Mouse (Mus musculus) cerebellum, adult 9-11 months (tissue): ENCODE results near the gene Spag9.

Experiments used
- DNase-seq: peaks from one replicate; pipeline ENCODE4 v3.0.0; 2022

The Spag9 gene

DNA sequence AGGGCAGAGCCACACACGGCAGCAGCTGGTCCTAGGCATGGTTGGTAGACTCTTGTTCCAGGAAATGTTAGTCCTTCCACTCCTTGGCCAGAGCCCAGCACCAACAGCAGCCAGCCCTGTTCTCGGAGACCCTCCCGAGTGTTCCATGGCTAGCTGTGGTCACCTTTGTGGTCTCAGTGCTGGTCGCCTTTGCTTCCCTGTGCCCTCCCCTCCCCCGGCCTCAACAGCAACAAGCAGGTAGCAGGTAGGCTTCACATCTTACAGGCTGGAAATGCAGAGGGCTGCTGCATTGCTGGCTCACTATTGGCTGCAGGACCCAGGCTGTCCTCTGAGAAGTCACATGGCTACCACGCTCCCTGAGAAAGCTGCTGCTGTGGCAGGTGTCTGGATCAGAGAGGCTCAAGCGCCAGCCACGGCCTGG is 139.7 kb downstream of the Spag9 start:
- DNase-seq: no peak

GRCm38 (mm10) chr11:94136656-94137055 is 140.8 kb downstream of the Spag9 start:
- peak; percentile 57 for DNase-seq

DNA sequence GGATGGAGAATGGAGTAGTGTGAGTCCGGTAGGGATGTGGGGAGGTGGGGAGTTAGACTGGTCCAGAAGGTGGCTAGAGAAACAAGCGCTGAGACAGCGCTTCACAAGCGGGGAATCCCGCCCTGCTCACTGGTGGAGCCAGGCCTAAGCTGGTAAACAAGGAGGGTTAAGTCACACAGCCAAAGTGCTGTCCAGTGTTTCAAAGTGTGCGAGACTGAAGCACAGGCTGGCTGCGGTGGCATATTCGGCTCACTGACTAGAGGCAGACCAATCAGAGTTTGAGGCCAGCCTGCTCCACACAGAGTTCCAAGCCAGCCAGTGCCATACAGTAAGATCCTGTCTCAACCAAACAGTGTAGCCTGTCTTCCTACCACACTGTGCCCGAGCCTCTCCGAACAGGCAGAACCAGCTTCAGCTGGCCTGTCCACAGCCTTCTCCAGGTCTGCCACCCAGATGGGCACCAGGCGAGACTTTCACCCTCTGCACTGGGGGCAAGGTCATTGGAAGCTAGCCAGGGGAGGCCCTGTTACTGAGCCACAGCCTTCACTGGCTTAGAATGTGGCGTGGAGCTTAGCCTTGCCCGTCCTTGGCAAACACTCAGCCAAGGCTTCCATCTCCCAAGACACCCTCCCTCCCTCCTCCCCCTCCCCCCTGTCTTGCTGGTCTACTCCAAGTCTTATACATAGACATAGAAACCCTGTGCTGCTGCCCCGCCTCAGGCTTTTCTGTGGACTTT is 141.6 kb downstream of the Spag9 start:
- DNase-seq: peak; percentile 46

GRCm38 (mm10) chr11:94138411-94139231 is 142.7 kb downstream of the Spag9 start:
- DNase-seq: peak; percentile 42

DNA sequence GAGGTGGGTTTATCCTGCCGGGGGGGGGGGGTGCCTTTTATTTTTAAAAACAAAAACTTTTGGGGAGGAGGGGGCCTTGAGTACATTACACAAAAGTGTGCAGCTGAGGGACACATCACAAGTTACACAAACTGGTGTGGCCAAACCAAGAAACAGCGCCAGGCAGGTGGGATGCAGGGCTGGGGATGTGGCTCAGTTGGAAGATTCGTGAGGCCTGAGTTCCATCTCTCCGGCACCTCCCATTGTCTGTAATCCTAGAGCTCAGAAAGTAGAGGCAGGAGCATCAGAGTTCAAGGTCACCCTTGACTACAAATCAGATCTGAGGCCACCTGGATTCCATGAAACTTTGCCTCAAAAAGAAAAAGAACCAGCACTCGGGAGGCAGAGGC is 143.3 kb downstream of the Spag9 start:
- peak; percentile 13 for DNase-seq

DNA sequence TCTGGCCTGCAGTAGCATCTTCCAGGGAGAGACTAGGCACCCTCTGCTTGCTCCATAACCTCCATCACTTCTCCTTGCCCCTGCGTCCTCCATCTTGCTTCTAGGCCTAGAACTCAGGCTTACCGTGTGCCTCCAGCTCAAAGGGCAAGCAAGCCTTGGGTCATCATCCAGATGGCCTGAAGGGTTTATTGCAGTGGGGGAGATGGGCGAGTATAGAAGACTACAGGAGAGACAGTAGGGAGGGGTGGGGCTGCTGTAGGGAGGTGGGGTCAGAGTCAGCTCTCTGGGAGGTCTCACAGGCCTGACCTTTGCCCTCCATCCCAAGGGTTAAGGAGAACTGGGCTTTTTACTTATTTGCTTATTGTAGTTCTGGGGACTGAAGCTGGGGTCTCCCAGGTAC is 144.6 kb downstream of the Spag9 start:
- peak; percentile 30 for DNase-seq

DNA sequence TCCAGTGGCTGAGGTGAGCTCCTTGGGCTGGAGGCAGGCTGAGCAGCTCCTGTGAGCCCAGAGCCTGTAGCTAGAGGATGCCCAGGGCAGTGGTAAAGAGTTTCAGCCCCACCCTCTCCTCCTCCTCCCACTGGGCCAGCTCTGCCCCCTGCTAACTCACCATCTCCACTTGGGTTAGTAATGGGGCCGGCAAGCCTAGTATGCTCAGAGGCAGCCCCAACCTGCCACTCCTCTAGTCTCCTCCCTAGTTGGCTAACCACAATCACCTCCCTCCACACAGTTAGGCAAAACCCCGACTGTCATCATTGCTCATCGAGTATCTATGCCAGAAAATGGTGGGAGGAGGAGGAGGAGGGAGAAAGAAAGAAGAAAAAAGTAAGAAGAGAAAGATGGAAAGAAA is 145.7 kb downstream of the Spag9 start:
- DNase-seq: peak; percentile 33

GRCm38 (mm10) chr11:94143336-94143735 is 147.4 kb downstream of the Spag9 start:
- peak; percentile 28 for DNase-seq

GRCm38 (mm10) chr11:94144771-94145539 is 149.1 kb downstream of the Spag9 start:
- DNase-seq: peak; percentile 98

DNA sequence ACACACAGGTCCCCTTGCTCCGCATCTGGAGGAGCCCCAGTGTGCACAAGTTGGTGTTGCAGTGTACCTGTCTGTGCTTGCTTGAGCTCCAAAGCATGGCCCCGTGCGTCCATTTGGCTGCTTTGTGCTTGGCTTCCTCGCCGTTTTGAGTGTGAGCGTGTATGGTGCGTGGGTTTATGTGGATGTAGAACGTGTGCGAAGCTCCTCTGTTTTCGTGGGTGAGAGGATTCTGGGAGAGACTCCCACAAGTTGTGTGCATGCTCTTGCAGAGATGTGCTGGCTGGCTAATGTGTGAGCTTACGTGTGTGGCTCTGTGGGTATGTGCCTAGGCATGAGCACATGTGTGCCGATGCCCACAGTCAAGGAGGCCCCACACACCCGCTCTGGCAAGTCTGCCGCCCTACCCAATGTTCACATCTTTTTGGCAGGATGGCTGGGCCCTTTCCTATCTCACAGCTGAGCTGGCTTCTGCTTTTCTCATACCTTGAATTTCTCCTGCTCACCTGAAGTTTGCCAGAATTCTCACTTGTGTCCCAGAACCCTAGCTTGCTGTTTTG is 150.2 kb downstream of the Spag9 start:
- peak; percentile 54 for DNase-seq

DNA sequence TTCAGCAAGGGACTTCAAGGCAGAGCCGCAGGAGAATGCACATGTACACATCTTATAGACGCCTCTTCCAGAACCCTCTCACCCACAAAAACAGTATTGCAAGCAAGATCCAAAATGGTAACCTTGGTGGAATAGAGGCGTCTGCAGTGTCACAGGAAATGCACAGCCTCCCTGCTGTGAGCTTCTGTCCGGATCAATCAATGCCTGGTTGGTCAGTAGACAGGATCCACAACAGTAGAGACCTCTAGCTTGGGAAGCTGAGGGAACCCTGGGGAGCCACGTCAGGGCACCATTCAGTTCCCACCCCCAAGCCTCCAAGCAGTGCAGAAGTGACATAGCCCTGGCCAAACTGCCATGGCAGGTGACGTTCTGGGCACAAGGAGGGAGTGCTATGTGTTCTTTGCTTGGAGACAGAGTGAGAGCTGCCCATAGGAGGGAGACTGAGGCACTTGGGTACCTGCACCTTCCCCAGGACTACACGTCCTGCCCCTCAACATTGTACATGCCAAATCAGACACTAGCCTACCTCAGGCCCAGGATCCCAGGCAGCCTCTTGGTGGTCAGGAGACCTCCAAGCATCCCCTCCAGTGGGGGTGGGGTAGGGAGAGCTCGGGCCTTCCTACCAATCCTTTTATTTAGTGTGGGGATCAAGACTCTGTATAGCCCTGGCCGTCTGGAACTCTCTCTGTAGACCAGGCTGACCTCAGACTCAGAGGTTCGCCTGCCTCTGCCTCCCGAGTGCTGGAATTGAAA is 151.0 kb downstream of the Spag9 start:
- DNase-seq: peak; percentile 63

GRCm38 (mm10) chr11:94148105-94148696 is 152.3 kb downstream of the Spag9 start:
- DNase-seq: peak; percentile 62

DNA sequence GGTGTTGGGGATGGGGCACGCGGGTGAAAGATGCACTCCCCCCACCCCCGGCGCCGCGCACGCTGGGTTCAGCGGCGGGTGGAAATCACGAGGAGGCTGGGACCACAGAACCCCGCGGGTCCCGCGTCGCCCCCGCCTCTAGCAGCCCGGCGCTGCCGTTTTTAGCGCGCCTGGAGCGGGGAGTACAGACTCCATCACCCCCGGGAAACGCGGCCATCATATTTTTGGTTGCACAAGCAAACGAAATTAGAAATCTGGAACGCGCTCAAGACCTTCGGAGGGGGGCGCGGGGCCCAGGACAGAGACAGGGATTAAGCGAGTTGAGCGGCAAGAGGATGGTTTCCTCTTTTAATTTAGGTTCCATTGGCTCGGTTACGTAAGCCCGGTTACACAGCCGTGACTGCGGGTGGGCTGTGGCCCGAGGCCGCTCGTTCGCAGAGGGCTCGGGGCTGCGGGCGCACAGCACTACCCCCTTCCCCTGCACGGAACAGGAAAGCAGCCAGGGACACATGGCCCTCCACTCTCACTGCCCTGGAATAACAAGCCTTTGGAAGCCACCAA is 153.1 kb downstream of the Spag9 start:
- DNase-seq: peak; percentile 86

DNA sequence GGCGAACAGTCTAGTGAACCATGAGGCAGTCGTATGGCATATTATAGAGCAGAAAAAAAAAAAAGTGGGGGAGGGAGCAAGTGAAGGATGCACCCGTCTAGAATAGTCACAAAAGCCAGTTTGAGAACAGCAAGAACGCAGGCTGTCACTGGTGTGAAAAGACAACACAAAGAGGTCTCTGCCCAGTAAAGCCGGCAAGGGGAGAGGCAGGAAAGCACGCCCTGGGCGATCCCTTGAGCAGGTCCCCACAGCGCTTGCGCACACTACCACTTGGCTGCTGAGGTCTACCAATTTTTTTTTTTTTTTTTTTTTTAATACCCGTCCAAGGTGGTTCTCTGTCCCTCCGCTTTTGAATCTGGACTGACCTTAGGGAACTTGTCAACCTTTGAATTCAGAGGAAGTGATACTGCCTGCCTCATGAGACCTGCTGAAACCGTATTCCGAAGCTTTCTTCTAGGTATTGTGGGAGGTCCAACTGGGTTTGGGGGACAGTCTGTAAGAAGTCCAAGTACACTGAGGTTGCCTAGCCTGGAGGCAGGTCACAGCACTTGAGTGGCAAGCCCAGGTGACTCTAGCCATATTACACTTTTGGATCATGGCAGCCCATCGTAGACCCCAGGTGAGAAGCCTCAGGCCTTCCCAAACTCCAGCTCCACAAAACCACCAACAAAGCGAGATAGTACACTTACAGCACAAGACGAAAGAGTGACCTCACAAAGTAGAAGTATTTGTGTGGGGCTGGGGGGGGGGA is 153.8 kb downstream of the Spag9 start:
- DNase-seq: peak; percentile 83

GRCm38 (mm10) chr11:94150519-94151470 is 154.9 kb downstream of the Spag9 start:
- peak; percentile 63 for DNase-seq

DNA sequence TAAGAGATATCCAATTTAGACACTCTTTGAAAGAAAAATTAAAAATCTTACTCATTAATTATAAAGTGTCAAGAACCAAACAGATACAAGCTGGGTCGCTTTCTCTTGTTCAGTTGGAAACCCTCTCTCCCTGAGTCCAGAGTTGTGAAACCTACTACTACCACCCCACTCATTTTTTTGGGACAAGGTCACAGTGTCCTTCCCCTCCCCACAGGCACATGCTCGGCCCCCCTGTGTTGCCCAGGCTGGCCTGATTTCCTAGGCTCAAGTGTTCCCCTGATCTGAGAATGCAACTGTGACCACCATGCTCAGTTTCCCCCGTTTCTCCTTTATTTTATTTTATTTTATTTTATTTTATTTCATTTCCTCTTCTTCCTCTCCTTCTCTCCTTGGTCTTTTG is 158.3 kb downstream of the Spag9 start:
- peak; percentile 12 for DNase-seq

DNA sequence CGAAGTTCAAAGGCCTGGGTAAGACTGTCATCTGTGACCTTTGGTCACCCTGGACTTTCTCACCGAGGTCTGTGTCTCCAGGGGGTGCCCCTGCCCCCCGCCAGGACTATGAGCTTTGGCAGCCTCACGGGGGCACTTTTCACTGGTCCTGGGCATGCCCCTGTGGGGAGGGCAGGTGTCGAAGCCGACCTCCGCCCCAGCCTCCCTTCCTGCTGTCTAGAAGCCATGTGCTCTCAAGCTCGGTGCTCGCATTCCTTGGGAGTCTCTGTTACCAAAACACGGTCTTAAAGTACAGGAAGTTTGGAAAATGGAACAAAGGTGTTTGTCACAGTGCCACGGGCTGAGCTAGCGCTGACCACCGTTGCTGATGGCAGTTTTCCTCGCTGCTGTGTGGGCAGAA is 162.6 kb downstream of the Spag9 start:
- DNase-seq: peak; percentile 65

DNA sequence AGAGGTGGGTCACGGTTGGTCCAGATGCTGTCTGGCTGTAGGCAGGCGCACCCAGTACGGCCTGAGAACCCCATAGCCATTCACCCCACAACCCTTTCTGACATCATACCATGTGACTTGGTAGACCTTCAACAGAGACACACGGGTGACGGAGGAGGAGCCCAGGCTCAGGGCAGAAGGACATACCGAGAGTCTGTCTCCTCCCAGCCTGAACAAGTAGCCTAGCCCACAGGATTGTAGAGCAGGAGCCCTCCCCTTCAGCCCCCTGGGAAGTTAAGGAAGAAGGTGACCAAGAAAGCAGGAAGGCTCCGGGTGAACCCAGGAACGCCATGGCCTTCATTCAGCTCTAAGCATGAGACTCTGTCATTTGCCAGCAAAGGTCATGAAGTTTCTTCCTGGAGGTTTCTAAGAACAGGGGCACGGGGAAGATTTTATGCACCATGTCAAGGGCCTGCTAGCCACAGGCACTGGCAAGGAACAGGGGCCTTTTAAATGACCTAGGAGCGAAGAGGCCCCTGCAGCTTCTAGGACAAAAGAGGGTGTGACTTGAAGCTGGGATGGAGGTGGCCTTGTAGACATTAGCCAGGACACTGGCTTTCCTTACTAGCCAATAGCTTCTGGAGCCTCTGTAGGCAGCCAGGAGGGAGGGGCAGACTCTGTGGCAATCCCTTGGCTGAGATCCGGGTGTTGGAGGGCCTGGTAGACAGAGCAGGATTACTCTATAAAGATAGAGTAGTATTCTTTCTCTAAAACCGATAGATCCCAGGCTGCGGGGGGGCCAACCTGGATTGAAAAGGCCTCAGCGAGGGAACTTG is 163.4 kb downstream of the Spag9 start:
- DNase-seq: peak; percentile 71
